Mouse (Mus musculus) embryonic facial prominence, embryonic 13.5 days (tissue): ENCODE results near the gene Coq10a. TPM values are rescaled to one million over a fixed set of nuclear protein-coding genes. Genes with fewer than 3 reads are reported as not detected.

Experiments used
- ATAC-seq: fragments of 200-750 bp; cut with Nextera tagmentation; 2 replicates; pipeline ENCODE4 v1.8.0; 2017; ENCODE audit warnings: low read depth; ENCODE audit not compliant: insufficient number of reproducible peaks, insufficient read depth, low FRiP score, low TSS enrichment
- H3K27ac ChIP-seq: fragments of 300-500 bp; sonication (generic); 2 replicates; pipeline ENCODE4 v1.5.1; 2015; ENCODE audit warnings: moderate library complexity, mild to moderate bottlenecking, inconsistent platforms
- H3K27me3 ChIP-seq: fragments of 300-500 bp; sonication (generic); 2 replicates; pipeline ENCODE4 v1.6.1; 2015; ENCODE audit warnings: mild to moderate bottlenecking, inconsistent platforms
- H3K36me3 ChIP-seq: fragments of 300-500 bp; sonication (generic); 2 replicates; pipeline ENCODE4 v1.6.1; 2015; ENCODE audit warnings: mild to moderate bottlenecking, inconsistent platforms
- H3K4me1 ChIP-seq: fragments of 300-500 bp; sonication (generic); 2 replicates; pipeline ENCODE4 v1.6.1; 2015; ENCODE audit warnings: inconsistent platforms
- H3K4me2 ChIP-seq: fragments of 300-500 bp; sonication (generic); 2 replicates; pipeline ENCODE4 v1.6.1; 2015; ENCODE audit warnings: moderate library complexity, mild to moderate bottlenecking, inconsistent platforms
- H3K4me3 ChIP-seq: fragments of 300-500 bp; sonication (generic); 2 replicates; pipeline ENCODE4 v1.5.1; 2015; ENCODE audit warnings: mild to moderate bottlenecking, inconsistent platforms
- H3K9ac ChIP-seq: fragments of 300-500 bp; sonication (generic); 2 replicates; pipeline ENCODE4 v1.6.1; 2015; ENCODE audit warnings: mild to moderate bottlenecking, inconsistent platforms
- H3K9me3 ChIP-seq: fragments of 300-500 bp; sonication (generic); 2 replicates; pipeline ENCODE4 v1.6.1; 2016; ENCODE audit warnings: inconsistent platforms
- WGBS: fragments of 180-500 bp; shearing (Covaris S2); methylation state at CpG from one replicate; pipeline ENCODE4 v1.1.7; 2015; ENCODE audit warnings: mixed read lengths; 5-methylcytosine and 5-hydroxymethylcytosine counted together
- microRNA-seq: library from miRNA; unstranded; fragments of <30 nt; microRNA quantifications from one replicate; pipeline ENCODE4, GENCODE M21; 2016
- polyA plus RNA-seq: library from polyadenylated mRNA; unstranded; fragments of >200 nt; fragmentation: Nextera tagmentation; extraction: Ambion mirVana; gene quantifications from 2 replicates; pipeline ENCODE4 v1.2.1, GENCODE M21; 2015

The Coq10a gene
- polyA plus RNA-seq, 1 experiment from 2014 or later = 13.1 TPM

DNA sequence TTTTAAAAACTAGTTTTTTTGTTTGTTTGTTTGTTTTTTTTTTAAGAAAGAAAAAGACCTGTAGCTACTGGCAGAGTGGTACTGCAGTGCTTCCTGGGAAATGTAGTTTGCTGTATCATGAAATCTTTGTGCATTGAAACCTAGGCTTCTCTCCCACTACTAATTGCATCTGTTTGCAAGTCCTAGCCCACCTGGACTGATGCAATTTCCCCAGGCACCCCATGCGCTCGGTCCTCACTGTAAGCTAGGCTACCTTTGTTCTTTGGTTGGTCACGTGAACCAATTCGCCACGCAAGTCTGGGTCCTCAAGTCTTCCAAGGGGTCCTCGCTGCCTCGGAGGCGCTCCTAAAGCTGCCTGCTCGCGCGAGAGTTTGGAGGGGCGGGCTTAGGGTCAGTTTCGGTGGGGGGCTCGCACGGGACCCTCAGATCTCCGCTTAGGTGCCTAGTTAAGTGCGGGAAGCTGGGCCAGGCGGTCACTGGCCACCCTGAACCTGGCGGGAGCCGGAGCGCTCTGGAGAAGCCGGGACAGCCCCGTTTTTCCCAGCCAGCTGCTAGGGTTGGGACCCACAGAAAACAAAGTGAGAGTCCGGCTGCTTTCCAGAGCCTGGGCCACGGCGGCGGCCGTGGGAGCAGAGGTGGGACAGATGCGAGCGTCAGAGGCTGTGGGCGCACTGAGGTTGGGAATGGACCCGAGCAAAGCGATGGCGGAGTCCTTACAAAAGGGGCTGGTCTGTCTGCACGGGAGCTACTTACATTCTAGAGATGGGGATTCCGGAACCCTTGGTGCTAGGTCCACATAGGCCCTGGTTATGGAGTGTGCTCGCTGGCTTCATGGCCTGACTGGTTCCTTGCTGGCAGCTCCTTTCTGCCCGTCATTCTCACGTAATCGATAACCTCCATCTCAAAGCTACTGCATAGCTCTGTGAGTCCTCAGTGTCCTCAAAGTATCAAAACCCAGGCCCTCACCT, 46.4 kb downstream of the Coq10a start, which contains the start of gene Cnpy2:
TSS of gene Cnpy2 (plus strand) at position 319 of the 968 bp plus-strand sequence.
- H3K4me2 ChIP-seq = peak within 1 kb of the TSS; percentile 77
- under 1% methylated on average over 40 of the region's 40 CpGs for WGBS
- peaks cover 70% of the 10 kb centered on the region for H3K36me3 ChIP-seq
- no peaks in the 10 kb centered on the region for H3K9me3 ChIP-seq
- H3K27ac ChIP-seq = peak within 1 kb of the TSS; percentile 98
- peak; percentile 90 for ATAC-seq
- peak within 1 kb of the TSS; percentile 91 for H3K4me3 ChIP-seq
- H3K27me3 ChIP-seq = no peaks in the 10 kb centered on the region
- peak within 1 kb of the TSS; percentile 99 for H3K9ac ChIP-seq
- peaks cover 18% of the 10 kb centered on the region for H3K4me1 ChIP-seq

- H3K9ac ChIP-seq = peak overlapping the region; percentile 55; the same call in 1 of the 2 replicates
- peak overlapping the region; percentile 98 for H3K27ac ChIP-seq
- H3K27me3 ChIP-seq = no peaks in the 10 kb centered on the region
- peaks cover 18% of the 10 kb centered on the region for H3K4me1 ChIP-seq
- H3K36me3 ChIP-seq = peaks cover 67% of the 10 kb centered on the region
- peak overlapping the region; percentile 91 for H3K4me3 ChIP-seq
- no peaks in the 10 kb centered on the region for H3K9me3 ChIP-seq
- ATAC-seq = no peak
- 63% methylated on average over 12 of the region's 12 CpGs for WGBS
- peak overlapping the region; percentile 77 for H3K4me2 ChIP-seq
Measured at GRCm38 (mm10) chr10:128321641-128322040, 47.2 kb downstream of the Coq10a start.

- WGBS = 93% methylated on average over 8 of the region's 8 CpGs
- Histone ChIP-seq H3K4me1 (no peaks in the 10 kb centered on the region), H3K27ac (no peak overlapping the region), H3K27me3 (no peaks in the 10 kb centered on the region), H3K4me2 (no peak overlapping the region), H3K9ac (no peak overlapping the region), H3K36me3 (peaks cover 88% of the 10 kb centered on the region), H3K4me3 (no peak overlapping the region), H3K9me3 (no peaks in the 10 kb centered on the region)
- no peak for ATAC-seq
Measured at GRCm38 (mm10) chr10:128315578-128315977, 53.2 kb downstream of the Coq10a start.

Small RNA genes within 50 kb of the gene (microRNA-seq; reads per million reads assigned to microRNA genes)
- gene Gm25361 (not detected), gene Gm26308 (not detected), gene Mir6914 (not detected), gene Mir6915 (1.3 reads per million)

Other genes with a start within 250 kb of the Coq10a start
- gene Rbms2, start 188.7 kb downstream of the Coq10a start, polyA plus RNA-seq = 39.7 and 42.2 TPM in 2 replicates
- 2.2 TPM in 2 replicates for gene Gls2, start 174.5 kb downstream of the Coq10a start, polyA plus RNA-seq
- 31.6 and 32.3 TPM in 2 replicates for gene Spryd4, start 157.2 kb downstream of the Coq10a start, polyA plus RNA-seq
- gene Mip, start 143.2 kb downstream of the Coq10a start, polyA plus RNA-seq = 0.14 and 0.51 TPM in 2 replicates
- 65.4 and 79.4 TPM in 2 replicates for gene Timeless, start 136.9 kb downstream of the Coq10a start, polyA plus RNA-seq
- 0.58 and 0.62 TPM in 2 replicates for gene Apon, start 114.9 kb downstream of the Coq10a start, polyA plus RNA-seq
- gene Apof, start 100.3 kb downstream of the Coq10a start, polyA plus RNA-seq = 2.0 TPM in 1 of 2 replicates, not detected in the other
- gene Stat2, start 98.4 kb downstream of the Coq10a start, polyA plus RNA-seq = 15.7 and 19.0 TPM in 2 replicates
- 0.23 and 0.25 TPM in 2 replicates for gene Il23a, start 70.2 kb downstream of the Coq10a start, polyA plus RNA-seq
- gene Pan2, start 65.7 kb downstream of the Coq10a start, polyA plus RNA-seq = 31.8 and 32.3 TPM in 2 replicates
- 349 and 362 TPM in 2 replicates for gene Cnpy2, start 46.5 kb downstream of the Coq10a start, polyA plus RNA-seq
- gene Cs, start 31.3 kb downstream of the Coq10a start, polyA plus RNA-seq = 160 and 179 TPM in 2 replicates
- gene Ankrd52, start 8.1 kb upstream of the Coq10a start, polyA plus RNA-seq = 15.0 and 16.0 TPM in 2 replicates
- gene Slc39a5, start 32.2 kb upstream of the Coq10a start, polyA plus RNA-seq = 0.20 and 0.92 TPM in 2 replicates
- gene Nabp2, start 42.5 kb upstream of the Coq10a start, polyA plus RNA-seq = 72.3 and 73.0 TPM in 2 replicates
- gene Rnf41, start 42.7 kb upstream of the Coq10a start, polyA plus RNA-seq = 45.4 and 46.7 TPM in 2 replicates
- 111 and 119 TPM in 2 replicates for gene Smarcc2, start 90.3 kb upstream of the Coq10a start, polyA plus RNA-seq
- gene Myl6, start 125.1 kb upstream of the Coq10a start, polyA plus RNA-seq = 961 and 1,001 TPM in 2 replicates
- gene Myl6b, start 129.7 kb upstream of the Coq10a start, polyA plus RNA-seq = 2.8 and 4.0 TPM in 2 replicates
- 21.4 and 23.1 TPM in 2 replicates for gene Esyt1, start 156.9 kb upstream of the Coq10a start, polyA plus RNA-seq
- 13.5 and 15.5 TPM in 2 replicates for gene Zc3h10, start 178.8 kb upstream of the Coq10a start, polyA plus RNA-seq
- 4,323 and 4,329 TPM in 2 replicates for gene Rpl41, start 180.3 kb upstream of the Coq10a start, polyA plus RNA-seq
- gene Pa2g4, start 197.0 kb upstream of the Coq10a start, polyA plus RNA-seq = 188 and 206 TPM in 2 replicates
- 14.8 and 16.1 TPM in 2 replicates for gene Erbb3, start 220.7 kb upstream of the Coq10a start, polyA plus RNA-seq